Mouse (Mus musculus): ENCODE measurements around the gene Ankmy1. TPM values are rescaled to one million over a fixed set of nuclear protein-coding genes. Genes with fewer than 3 reads are reported as not detected.

Ankmy1 gene
- not detected for total RNA-seq (2021)
- long read RNA-seq, experiment 1, partial matches to known transcripts, result 0 of 21 reads
- long read RNA-seq, experiment 1, other reads (novel, unspliced or antisense), result 21 of 21 reads
- long read RNA-seq, experiment 2, partial matches to known transcripts, result 0 of 4 reads
- long read RNA-seq, experiment 2, other reads (novel, unspliced or antisense), result 4 of 4 reads

DNA sequence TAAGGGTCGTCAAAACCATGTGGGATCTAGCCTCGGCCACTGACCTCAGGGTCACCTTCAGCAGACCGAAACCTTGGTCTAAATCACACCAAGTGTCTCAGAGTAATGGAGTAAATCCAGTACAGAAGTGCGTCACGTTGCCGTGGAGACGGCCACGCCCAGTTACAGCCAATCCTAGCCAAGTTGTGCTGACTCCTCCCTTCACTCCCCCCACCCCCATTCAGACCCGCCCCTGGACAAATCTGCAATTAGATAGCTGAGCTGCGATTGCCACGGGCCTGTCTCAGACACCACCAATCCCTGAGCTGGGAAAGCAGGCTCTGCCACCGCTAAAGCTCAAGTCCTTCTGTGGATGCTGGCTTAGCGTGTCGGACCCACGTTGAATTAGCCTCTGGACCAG lies at the start of gene Ankmy1:
TSS of gene Ankmy1 (minus strand) at position 121 of the 400 bp plus-strand sequence.
- DNase-seq, result no peak

- no peak for DNase-seq
These were observed 47.9 kb upstream of the Ankmy1 start, which contains the start of gene Gpr35 for GRCm38 (mm10) chr1:92950607-92951006. TSS of gene Gpr35 (plus strand) at chr1:92950865.

DNA sequence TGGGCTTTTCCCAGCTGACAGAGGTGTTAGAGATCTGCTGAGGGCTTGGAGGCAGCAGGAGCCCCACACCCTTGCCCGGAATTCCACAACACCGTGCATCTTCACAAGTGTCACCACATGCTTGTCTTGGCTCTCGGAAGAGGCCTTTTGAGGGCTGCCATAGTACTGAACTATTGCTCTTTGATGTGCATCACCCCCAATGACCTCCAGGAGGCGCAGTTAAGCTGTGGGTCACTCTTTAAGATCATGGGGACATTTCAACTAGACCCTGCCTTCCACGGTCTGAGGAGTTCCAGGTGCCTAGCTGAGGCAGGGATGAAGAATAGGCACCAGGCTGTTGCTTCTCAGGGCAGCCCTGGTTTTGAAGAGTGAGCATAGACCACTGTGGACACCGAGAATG lies 46.7 kb upstream of the Ankmy1 start:
- DNase-seq, result no peak

DNA sequence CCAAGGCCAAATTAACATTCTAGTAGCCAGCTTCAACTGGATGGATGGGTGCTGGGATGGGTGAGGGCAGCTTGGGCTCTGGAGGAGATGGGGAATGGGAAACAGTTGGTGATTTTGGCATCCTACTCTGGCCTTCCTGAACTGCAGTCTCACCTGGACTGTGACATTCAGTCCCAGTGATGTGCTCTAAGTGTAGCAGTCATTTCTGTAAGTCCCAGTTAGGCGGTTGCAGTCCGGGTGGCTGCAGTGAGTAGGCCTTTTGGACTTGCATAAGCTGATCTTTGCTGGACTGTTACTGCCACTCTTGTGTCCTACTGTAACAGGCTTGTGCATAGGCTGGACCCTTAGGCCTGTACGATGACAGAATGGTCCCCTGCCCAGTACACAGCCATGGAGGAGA lies 45.3 kb upstream of the Ankmy1 start:
- no peak for DNase-seq

DNA sequence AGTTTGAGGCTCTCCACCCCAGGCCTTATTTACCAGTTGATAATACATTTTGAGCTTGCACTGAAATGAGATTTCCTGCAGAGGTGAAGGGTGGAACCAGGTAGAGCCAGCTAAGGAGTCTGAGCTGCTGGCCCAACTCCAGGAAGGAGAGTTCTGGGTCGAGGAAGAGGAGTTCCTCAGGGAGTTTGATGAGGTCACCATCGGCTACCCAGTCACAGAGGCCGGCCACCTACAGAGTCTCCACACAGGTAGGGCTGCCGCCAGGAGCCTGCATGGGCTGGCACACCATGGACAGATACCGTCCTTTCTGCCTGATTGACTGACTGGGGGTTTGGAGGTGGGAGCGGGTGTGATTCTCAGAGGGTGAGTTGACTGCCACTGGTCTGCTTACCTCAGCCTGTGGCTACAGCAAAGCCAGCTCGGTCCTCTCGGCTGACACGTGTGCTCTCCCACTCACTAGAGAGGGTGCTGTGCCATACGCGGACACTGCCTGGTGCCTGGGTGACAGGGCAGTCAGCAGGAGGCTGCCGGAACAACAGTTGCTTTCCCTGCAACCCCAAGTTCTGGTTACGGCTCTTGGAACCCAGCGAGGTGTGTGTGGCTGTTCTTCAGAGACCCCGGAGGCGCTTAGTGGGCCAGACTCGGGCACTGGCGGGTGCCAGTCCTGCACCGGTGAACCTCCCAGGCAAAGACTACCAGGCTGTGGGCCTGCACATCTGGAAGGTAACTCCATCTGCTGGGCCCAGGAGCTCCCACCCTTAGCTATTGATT lies 40.7 kb upstream of the Ankmy1 start:
- DNase-seq, result no peak

GRCm38 (mm10) chr1:92939746-92940145 lies 37.0 kb upstream of the Ankmy1 start:
- DNase-seq, result no peak

- DNase-seq, result no peak
These were observed 35.1 kb upstream of the Ankmy1 start for GRCm38 (mm10) chr1:92937797-92938196.

DNA sequence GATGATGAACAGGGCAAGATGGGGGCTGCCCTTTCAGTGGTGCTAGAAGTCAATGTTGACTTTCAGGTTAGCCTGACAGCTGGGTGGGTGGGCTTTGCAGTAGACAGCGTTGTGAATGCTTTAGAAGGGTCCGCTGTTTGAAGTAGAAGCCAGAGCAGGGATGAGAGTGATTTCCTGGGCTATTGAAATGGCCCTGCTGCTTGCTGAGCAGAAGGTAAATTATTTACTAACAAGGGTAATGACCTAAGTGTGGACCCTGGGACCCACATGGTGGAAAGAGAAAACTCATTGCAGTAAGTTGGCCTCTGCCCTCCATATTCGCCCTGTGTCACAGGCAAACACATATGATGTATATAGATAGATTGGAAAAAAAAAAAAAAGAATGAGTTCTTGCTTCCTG lies 33.8 kb upstream of the Ankmy1 start:
- DNase-seq, result no peak

- no peak for DNase-seq
These were observed 33.3 kb upstream of the Ankmy1 start for GRCm38 (mm10) chr1:92935977-92936376.

DNA sequence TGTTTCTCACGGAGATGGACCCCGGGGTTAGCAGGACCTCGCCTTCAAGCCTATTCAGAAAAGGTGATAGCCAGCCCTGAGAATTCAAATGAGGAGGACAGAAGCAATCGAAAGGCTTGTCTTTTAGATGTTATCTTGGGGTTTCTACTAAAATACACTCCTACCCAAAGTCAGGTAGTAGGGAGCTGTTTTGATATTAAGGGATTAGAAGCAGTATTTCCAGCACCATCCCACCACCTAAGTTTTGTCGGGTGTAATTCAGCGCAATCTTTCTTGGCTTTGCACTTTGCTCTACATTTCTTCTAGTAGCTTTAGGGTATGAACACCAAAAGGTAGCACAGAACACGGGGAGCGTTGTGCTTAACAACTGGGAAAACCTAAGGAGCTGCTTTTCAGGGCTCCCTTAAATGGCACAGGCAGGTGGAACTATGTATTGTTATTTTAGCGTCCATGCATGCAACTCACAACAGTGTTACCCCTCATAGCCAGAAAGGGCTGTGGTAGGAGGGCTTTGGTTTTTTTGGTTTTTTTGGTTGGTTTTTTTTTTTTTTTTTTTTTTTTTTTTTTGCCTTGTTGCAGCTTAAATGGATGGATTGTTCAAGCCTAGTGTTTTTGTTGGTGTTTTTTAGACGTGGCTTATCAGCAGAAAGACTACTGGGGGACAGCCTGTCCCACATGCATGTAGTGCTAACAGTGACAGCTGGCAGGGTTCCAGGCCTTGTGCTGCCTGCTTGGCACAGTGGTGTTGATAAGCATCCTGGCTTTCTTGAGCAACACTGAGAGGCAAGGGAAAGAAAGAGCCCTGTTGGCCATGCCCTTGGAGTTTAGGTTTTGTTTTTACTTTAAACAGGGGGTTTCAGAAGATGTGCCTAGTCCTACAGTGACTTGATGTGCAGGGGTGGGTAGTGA lies 32.6 kb upstream of the Ankmy1 start:
- DNase-seq, result no peak

GRCm38 (mm10) chr1:92934182-92934827 lies 31.6 kb upstream of the Ankmy1 start, which contains the start of gene Capn10:
TSS of gene Capn10 (plus strand) at chr1:92934376.
- peak; percentile 92 for DNase-seq

DNA sequence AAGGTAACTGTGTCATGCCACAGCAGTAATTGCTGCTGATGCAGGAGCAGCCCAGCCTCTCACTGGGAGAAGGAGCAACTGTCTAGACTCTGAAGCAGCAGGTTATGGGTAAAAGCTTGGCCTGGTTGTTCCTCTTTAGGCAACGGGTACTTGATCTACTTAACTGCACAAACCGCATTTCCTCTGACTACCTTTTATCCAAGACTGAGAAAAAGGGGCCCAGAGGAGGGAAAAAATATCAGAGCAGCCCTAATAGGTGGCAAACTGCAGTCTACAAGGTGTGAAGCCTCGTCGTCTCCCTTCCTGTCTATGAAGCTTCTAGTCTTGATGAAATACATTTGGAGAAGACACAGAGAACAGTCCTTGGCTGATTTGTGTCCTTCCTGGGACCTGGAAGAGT lies 30.9 kb upstream of the Ankmy1 start:
- no peak for DNase-seq

- no peak for DNase-seq
These were observed 27.5 kb upstream of the Ankmy1 start for GRCm38 (mm10) chr1:92930171-92930706.

DNA sequence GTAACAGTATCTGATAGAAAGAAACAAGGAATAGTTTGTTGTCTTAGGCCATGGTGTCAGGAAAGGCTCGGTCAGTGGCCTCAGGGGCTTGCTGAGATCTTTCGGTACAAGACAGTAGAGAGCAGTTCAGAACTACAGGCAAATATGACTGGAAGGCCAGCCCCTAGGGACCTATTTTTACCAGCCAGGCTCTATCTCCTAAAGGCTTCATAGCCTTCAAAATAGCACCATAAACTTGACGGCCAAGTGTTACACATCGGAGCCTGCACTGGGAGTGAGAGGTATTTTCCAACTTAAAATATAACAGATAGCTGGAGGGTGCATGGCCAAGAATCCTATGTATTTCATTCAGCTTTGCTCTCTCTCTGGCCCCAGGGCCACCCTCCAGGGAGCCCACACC lies 18.8 kb upstream of the Ankmy1 start:
- no peak for DNase-seq

DNA sequence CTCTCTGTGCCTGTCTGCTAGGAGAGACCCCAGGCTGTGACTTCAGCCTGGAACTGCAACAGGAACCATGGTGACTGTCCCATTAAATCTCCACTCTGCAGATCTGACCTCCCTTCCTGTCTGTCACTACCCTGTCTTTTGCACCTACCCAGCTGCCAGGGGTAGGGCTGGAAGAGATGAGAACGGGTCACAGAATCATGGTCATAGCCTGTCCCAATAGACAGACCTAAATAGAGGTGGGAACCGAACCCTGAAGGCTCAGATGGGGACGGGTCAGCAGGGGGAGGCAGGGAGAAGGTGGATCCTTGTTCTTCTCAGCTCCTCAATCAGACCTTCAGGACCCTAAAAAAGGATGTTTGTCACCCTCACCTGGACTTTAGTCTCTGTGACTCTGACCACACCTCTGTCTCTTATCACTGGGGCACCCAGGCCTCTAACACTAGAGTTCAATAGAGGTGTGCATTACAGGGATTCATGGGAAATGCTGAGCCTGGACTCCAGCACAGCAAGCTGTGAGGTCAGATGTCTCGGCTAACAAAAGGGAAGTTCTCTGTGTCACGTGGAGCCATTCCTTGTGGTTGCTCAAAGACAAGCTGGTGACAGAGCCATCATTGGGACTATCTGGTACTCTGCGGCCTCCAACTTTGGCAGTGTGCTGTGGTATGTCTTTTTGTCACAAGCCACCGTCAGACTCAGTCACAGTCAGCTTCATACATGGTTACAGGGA lies 17.9 kb upstream of the Ankmy1 start:
- DNase-seq, result no peak

DNA sequence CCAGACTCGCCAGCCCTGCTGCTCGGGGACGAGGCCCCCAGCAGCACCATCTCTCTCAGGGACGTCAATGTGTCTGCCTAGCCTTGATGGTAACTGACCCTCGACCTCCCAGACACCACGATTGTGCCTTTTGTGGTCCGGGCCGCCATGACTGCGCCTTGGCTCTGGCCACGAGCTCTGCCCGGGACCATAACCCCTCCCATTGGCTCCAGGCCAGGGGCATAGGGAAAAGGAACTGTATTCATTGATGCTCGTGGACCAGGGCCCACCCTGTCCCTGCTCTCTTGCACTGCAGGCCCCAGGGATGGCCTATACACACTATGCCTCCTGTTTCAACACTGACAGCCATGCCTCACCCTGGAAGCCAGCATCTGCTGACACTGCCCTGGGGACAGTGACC lies 17.1 kb upstream of the Ankmy1 start:
- DNase-seq, result no peak

GRCm38 (mm10) chr1:92919151-92919550 lies 16.4 kb upstream of the Ankmy1 start:
- no peak for DNase-seq

DNA sequence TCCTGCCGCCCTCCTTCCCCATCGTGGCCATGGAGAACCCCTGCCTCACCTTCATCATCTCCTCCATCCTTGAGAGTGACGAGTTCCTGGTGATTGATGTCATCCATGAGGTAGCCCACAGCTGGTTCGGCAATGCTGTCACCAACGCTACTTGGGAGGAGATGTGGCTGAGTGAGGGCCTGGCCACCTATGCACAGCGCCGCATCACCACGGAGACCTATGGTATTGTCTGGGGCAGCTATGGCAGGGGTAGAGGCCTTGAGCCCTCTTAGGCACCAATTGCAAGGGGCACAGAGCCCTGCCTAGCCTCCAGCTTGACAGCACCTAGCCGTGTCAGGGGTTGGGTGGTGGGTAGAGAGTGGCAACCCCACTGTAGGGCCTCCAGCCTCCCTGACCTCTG lies 14.0 kb upstream of the Ankmy1 start:
- no peak for DNase-seq

- DNase-seq, result no peak
These were observed 12.3 kb upstream of the Ankmy1 start for GRCm38 (mm10) chr1:92914993-92915392.

DNA sequence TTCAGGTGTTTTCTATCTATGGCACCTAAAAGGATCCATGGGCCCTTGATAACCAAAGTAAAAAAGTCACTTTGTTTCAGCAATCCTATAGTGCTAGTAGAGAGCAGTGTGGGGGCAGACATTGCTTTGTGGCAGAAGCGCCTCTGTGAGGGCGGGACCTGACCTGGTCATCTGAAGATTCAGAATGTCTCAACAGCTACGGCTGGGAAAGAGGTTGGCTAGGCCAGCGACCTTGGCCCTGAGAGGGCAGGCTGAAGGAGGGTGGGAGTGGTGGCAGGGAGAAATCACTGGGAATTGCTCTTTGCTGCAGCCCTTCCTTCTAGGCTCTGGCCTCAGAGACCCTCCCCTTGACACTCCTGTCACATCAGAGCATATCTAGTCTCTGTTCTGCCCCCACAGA lies 11.5 kb upstream of the Ankmy1 start:
- DNase-seq, result no peak

- DNase-seq, result no peak
These were observed 9.6 kb upstream of the Ankmy1 start for GRCm38 (mm10) chr1:92912286-92912685.
